Mouse (Mus musculus): ENCODE data around the gene Prss48. TPM values are rescaled to one million over a fixed set of nuclear protein-coding genes. Genes with fewer than 3 reads are reported as not detected.

Gene Prss48
- total and polyA plus RNA-seq, 3 experiments = not detected

DNA sequence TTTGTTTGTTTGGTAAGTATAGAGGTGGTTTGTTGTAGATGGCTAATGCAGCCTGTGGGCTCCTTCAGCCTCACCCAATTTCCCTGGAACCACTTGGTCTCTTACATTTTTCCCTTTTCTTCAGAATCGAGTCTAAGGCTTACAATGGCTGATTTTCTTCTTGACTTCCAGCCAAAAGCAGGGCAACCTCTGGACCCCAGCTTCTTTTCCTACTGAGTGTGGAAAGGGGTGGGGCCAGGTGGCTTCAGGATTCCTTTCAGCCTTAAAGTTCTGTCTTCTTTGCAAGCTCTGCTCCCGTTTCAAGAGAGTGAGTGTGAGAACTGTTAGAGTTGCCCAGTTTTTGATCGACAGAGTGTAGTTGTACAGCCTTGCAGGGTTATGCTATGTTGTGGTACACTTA is 9.5 kb upstream of the Prss48 start:
- H3K4me3 ChIP-seq = no peak overlapping the region
- WGBS = 64% methylated on average over 3 of the region's 3 CpGs
- intact Hi-C loops (cut with DNase I) = no loop called here
- TF ChIP-seq CTCF (IDR thresholded peaks at IDR 0.05) (no peak), POLR2A (IDR thresholded peaks at IDR 0.05; ENCODE audit: insufficient read depth, low read depth, low read length) (no peak), EP300 (IDR thresholded peaks at IDR 0.05; ENCODE audit: insufficient read depth, low read depth, low read length) (no peak)
- H3K27me3 ChIP-seq (ENCODE audit: control insufficient read depth, insufficient read depth, low read length) = no peaks in the 10 kb centered on the region
- H3K9ac ChIP-seq (ENCODE audit: low read depth, low read length) = no peak overlapping the region
- peaks cover 2% of the 10 kb centered on the region; the same call in 1 of the 2 replicates for H3K4me1 ChIP-seq (ENCODE audit: control insufficient read depth, insufficient read depth, low read length)
- DNase-seq = no peak
- H3K79me2 ChIP-seq (replicated peaks; ENCODE audit: control insufficient read depth, insufficient read depth, low read length) = no peaks in the 10 kb centered on the region
- H3K27ac ChIP-seq = no peak overlapping the region
- H3K36me3 ChIP-seq (ENCODE audit: control insufficient read depth, insufficient read depth, low read length) = no peaks in the 10 kb centered on the region

DNA sequence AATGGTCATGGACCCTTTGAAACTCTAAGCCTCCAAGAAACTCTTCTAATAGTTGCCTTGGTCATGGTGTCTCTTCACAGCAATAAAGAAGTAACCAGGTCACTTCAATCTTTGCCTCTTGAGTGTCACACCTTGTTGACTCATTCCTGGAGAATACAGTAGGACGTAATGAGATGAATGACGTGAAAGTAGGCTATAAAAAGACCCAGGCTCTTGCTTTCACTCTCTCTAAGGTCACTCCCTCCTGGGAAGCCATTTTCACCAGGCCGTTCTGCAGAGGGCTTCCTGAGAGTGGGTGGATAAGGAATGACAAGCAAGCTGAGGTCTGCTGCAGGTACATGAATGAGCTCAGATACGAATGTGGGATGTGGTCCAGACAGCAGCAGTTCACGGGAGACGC is 9.1 kb upstream of the Prss48 start:
- DNase-seq = no peak
- Histone ChIP-seq H3K36me3 (ENCODE audit: control insufficient read depth, insufficient read depth, low read length) (no peaks in the 10 kb centered on the region), H3K9ac (ENCODE audit: low read depth, low read length) (no peak overlapping the region), H3K4me3 (no peak overlapping the region), H3K27ac (no peak overlapping the region), H3K79me2 (replicated peaks; ENCODE audit: control insufficient read depth, insufficient read depth, low read length) (no peaks in the 10 kb centered on the region), H3K27me3 (ENCODE audit: control insufficient read depth, insufficient read depth, low read length) (no peaks in the 10 kb centered on the region), H3K4me1 (ENCODE audit: control insufficient read depth, insufficient read depth, low read length) (peaks cover 2% of the 10 kb centered on the region; the same call in 1 of the 2 replicates)
- WGBS = 40% methylated on average over 6 of the region's 6 CpGs
- TF ChIP-seq EP300 (IDR thresholded peaks at IDR 0.05; ENCODE audit: insufficient read depth, low read depth, low read length) (no peak), CTCF (IDR thresholded peaks at IDR 0.05) (no peak), POLR2A (IDR thresholded peaks at IDR 0.05; ENCODE audit: insufficient read depth, low read depth, low read length) (no peak)
- intact Hi-C loops (cut with DNase I) = no loop called here

DNA sequence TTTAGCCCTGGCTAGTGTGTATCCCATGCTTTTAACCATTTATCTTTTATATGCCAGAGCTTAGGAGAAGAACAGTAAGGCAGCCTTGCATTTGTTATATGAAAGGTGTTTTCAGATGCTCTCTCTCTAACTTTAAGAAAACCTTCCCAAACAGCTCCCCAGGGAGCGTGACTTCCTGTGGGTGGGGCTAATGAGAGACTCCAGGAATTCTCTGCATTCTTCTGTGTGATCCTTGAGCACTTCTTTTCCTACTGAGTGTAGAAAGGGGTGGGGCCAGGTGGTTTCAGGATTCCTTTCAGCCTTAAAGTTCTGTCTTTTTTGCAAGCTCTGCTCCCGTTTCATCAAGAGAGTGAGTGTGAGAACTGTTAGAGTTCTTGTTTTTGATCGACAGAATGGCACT is 8.3 kb upstream of the Prss48 start:
- Histone ChIP-seq H3K27ac (no peak overlapping the region), H3K36me3 (ENCODE audit: control insufficient read depth, insufficient read depth, low read length) (no peaks in the 10 kb centered on the region), H3K4me3 (no peak overlapping the region), H3K79me2 (replicated peaks; ENCODE audit: control insufficient read depth, insufficient read depth, low read length) (no peaks in the 10 kb centered on the region), H3K27me3 (ENCODE audit: control insufficient read depth, insufficient read depth, low read length) (no peaks in the 10 kb centered on the region), H3K9ac (ENCODE audit: low read depth, low read length) (no peak overlapping the region), H3K4me1 (ENCODE audit: control insufficient read depth, insufficient read depth, low read length) (peaks cover 2% of the 10 kb centered on the region; the same call in 1 of the 2 replicates)
- 65% methylated on average over 3 of the region's 3 CpGs for WGBS
- TF ChIP-seq POLR2A (IDR thresholded peaks at IDR 0.05; ENCODE audit: insufficient read depth, low read depth, low read length) (no peak), EP300 (IDR thresholded peaks at IDR 0.05; ENCODE audit: insufficient read depth, low read depth, low read length) (no peak), CTCF (IDR thresholded peaks at IDR 0.05) (no peak)
- no peak for DNase-seq
- intact Hi-C loops (cut with DNase I) = no loop called here

DNA sequence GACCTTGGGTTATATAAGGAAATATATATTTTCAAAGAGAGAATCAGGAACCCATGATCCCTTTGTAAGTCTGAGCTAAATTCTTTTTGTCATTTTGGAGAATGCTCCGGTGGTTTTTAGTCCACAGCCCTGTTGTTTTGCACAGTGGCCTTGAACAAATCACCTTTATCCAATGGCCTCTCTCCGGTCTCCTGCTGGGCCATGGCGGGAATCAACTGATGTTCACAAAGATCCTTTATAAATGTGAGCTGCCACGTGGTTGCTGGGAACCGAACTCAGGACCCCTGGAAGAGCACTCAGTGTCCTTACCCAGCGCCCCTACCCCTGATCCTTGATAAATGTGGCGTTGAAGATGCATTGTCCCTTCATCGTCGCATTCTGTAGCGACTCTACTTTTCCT is 2.5 kb upstream of the Prss48 start:
- DNase-seq = no peak
- Histone ChIP-seq H3K27me3 (ENCODE audit: control insufficient read depth, insufficient read depth, low read length) (no peaks in the 10 kb centered on the region), H3K4me3 (no peak overlapping the region), H3K9ac (ENCODE audit: low read depth, low read length) (no peak overlapping the region), H3K27ac (no peak overlapping the region), H3K4me1 (ENCODE audit: control insufficient read depth, insufficient read depth, low read length) (no peaks in the 10 kb centered on the region), H3K36me3 (ENCODE audit: control insufficient read depth, insufficient read depth, low read length) (no peaks in the 10 kb centered on the region), H3K79me2 (replicated peaks; ENCODE audit: control insufficient read depth, insufficient read depth, low read length) (no peaks in the 10 kb centered on the region)
- intact Hi-C loops (cut with DNase I) = no loop called here
- WGBS = 93% methylated on average over 10 of the region's 10 CpGs
- no peak for TF ChIP-seq CTCF (IDR thresholded peaks at IDR 0.05)
- no peak for TF ChIP-seq POLR2A (IDR thresholded peaks at IDR 0.05; ENCODE audit: insufficient read depth, low read depth, low read length)
- TF ChIP-seq EP300 (IDR thresholded peaks at IDR 0.05; ENCODE audit: insufficient read depth, low read depth, low read length) = no peak

DNA sequence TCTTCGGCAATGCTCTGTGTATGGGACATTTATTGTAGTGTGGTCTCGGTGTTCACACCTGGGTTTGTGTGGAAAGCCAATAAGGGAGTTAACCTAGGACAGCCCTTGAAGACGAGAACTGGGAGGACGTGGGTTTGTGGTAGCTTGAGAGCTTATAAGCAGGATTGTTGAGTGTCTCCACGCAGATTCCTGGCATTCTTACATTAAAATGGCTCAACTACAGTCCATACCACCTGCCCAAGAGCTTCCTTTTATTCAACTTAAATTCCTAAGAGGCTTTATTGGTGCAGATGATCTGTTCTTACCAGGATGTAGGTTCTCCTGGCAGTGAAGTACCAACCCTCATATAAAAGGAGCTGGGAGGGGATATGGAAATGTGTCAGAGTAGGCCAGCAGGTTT is 649 bp upstream of the Prss48 start:
- no peaks in the 10 kb centered on the region for H3K36me3 ChIP-seq (ENCODE audit: control insufficient read depth, insufficient read depth, low read length)
- no peaks in the 10 kb centered on the region for H3K27me3 ChIP-seq (ENCODE audit: control insufficient read depth, insufficient read depth, low read length)
- H3K9ac ChIP-seq (ENCODE audit: low read depth, low read length) = no peak overlapping the region
- H3K4me1 ChIP-seq (ENCODE audit: control insufficient read depth, insufficient read depth, low read length) = no peaks in the 10 kb centered on the region
- WGBS = 84% methylated on average over 5 of the region's 5 CpGs
- TF ChIP-seq EP300 (IDR thresholded peaks at IDR 0.05; ENCODE audit: insufficient read depth, low read depth, low read length) = no peak
- TF ChIP-seq CTCF (IDR thresholded peaks at IDR 0.05) = no peak
- DNase-seq = no peak
- no peaks in the 10 kb centered on the region for H3K79me2 ChIP-seq (replicated peaks; ENCODE audit: control insufficient read depth, insufficient read depth, low read length)
- no peak overlapping the region for H3K27ac ChIP-seq
- H3K4me3 ChIP-seq = no peak overlapping the region
- intact Hi-C loops (cut with DNase I) = no loop called here

DNA sequence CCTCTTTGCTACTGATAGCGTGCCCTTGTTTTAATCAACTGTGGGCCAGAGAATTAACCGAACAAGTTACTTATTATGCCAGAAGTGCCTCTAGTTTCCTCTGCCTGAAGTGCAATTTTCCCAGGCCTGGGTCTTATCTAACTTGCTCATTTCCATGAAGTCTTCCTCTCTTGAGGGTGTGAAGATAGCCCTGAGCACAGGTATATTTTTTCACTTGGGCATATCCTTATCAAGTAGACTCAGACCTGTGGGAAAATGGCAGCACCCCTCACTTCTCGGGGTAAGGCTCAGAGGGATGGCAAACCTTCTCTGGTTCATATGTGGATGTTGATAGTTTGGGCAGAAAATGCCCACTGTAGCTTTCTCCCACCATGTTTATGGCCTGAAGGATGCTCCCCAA is 1.0 kb downstream of the Prss48 start:
- TF ChIP-seq POLR2A (IDR thresholded peaks at IDR 0.05; ENCODE audit: insufficient read depth, low read depth, low read length) = no peak
- TF ChIP-seq EP300 (IDR thresholded peaks at IDR 0.05; ENCODE audit: insufficient read depth, low read depth, low read length) = no peak
- no peak for TF ChIP-seq CTCF (IDR thresholded peaks at IDR 0.05)
- 87% methylated on average over 3 of the region's 3 CpGs for WGBS
- no peaks in the 10 kb centered on the region for H3K4me1 ChIP-seq (ENCODE audit: control insufficient read depth, insufficient read depth, low read length)
- H3K9ac ChIP-seq (ENCODE audit: low read depth, low read length) = no peak overlapping the region
- H3K27ac ChIP-seq = no peak overlapping the region
- no peak for DNase-seq
- no peaks in the 10 kb centered on the region for H3K36me3 ChIP-seq (ENCODE audit: control insufficient read depth, insufficient read depth, low read length)
- H3K4me3 ChIP-seq = no peak overlapping the region
- H3K79me2 ChIP-seq (replicated peaks; ENCODE audit: control insufficient read depth, insufficient read depth, low read length) = no peaks in the 10 kb centered on the region
- H3K27me3 ChIP-seq (ENCODE audit: control insufficient read depth, insufficient read depth, low read length) = no peaks in the 10 kb centered on the region
- intact Hi-C loops (cut with DNase I) = no loop called here
